Mouse (Mus musculus) testis, adult 2 months (tissue): ENCODE measurements around the gene Pan3.

ENCODE experiments used
- CTCF ChIP-seq: fragments of 200-500 bp; IDR thresholded peaks from 2 replicates; pipeline ENCODE4 v1.5.1; 2012; ENCODE audit warnings: low read depth, mild to moderate bottlenecking, inconsistent platforms, low read length, moderate library complexity; ENCODE audit not compliant: control insufficient read depth, insufficient read depth, insufficient replicate concordance
- POLR2A ChIP-seq: fragments of 200-500 bp; IDR thresholded peaks from 2 replicates; pipeline ENCODE4 v1.6.1; 2012; ENCODE audit warnings: low read depth, mild to moderate bottlenecking, inconsistent platforms, low read length, moderate library complexity; ENCODE audit not compliant: control insufficient read depth

GRCm38 (mm10) chr5:147511350-147511749 is 81.4 kb downstream of the Pan3 start:
- no peak for TF ChIP-seq POLR2A
- no peak for TF ChIP-seq CTCF
